Mouse (Mus musculus): Measurements from ENCODE around the gene B4galt5. TPM values are rescaled to one million over a fixed set of nuclear protein-coding genes. Genes with fewer than 3 reads are reported as not detected.

B4galt5 gene
- polyA plus RNA-seq, 1 experiment from 2014 or later = 9.1 TPM

GRCm38 (mm10) chr2:167342876-167343275 is 6.1 kb downstream of the B4galt5 start:
- WGBS = 55% methylated on average over 6 of the region's 6 CpGs
- ATAC-seq = no peak
- Histone ChIP-seq H3K4me3 (no peak overlapping the region), H3K27ac (peak overlapping the region; percentile 19; the same call in 1 of the 2 replicates), H3K9ac (peak overlapping the region; percentile 10; the same call in 1 of the 2 replicates), H3K36me3 (ENCODE audit: poor library complexity, severe bottlenecking) (no peaks in the 10 kb centered on the region), H3K4me1 (peaks cover 29% of the 10 kb centered on the region), H3K4me2 (no peak overlapping the region), H3K9me3 (replicated peaks) (no peaks in the 10 kb centered on the region), H3K27me3 (no peaks in the 10 kb centered on the region)

- WGBS = 72% methylated on average over 2 of the region's 2 CpGs
- H3K9ac ChIP-seq = no peak overlapping the region
- ATAC-seq = no peak
- H3K27ac ChIP-seq = no peak overlapping the region; the same call in 1 of the 2 replicates
- H3K4me1 ChIP-seq = peaks cover 26% of the 10 kb centered on the region
- no peak overlapping the region for H3K4me3 ChIP-seq
- no peaks in the 10 kb centered on the region for H3K36me3 ChIP-seq (ENCODE audit: poor library complexity, severe bottlenecking)
- no peak overlapping the region for H3K4me2 ChIP-seq
- H3K27me3 ChIP-seq = no peaks in the 10 kb centered on the region
- H3K9me3 ChIP-seq (replicated peaks) = no peaks in the 10 kb centered on the region
Observed at GRCm38 (mm10) chr2:167337580-167337979, 11.4 kb downstream of the B4galt5 start.

GRCm38 (mm10) chr2:167337214-167337512 is 11.8 kb downstream of the B4galt5 start:
- H3K27ac ChIP-seq = peak overlapping the region; percentile 44
- no peak overlapping the region for H3K4me2 ChIP-seq
- H3K9ac ChIP-seq = no peak overlapping the region
- peaks cover 26% of the 10 kb centered on the region for H3K4me1 ChIP-seq
- no peaks in the 10 kb centered on the region for H3K27me3 ChIP-seq
- H3K36me3 ChIP-seq (ENCODE audit: poor library complexity, severe bottlenecking) = no peaks in the 10 kb centered on the region
- no peak overlapping the region for H3K4me3 ChIP-seq
- ATAC-seq = no peak
- no peaks in the 10 kb centered on the region for H3K9me3 ChIP-seq (replicated peaks)
- WGBS = 78% methylated on average over 3 of the region's 3 CpGs

GRCm38 (mm10) chr2:167336384-167337213 is 12.4 kb downstream of the B4galt5 start:
- Histone ChIP-seq H3K9me3 (replicated peaks) (no peaks in the 10 kb centered on the region), H3K4me1 (peaks cover 29% of the 10 kb centered on the region), H3K27ac (peak overlapping the region; percentile 44), H3K4me3 (no peak overlapping the region), H3K27me3 (no peaks in the 10 kb centered on the region), H3K9ac (no peak overlapping the region), H3K4me2 (no peak overlapping the region), H3K36me3 (ENCODE audit: poor library complexity, severe bottlenecking) (no peaks in the 10 kb centered on the region)
- peak; percentile 57 for ATAC-seq
- WGBS = 69% methylated on average over 10 of the region's 10 CpGs

- Histone ChIP-seq H3K4me1 (peaks cover 38% of the 10 kb centered on the region), H3K27me3 (no peaks in the 10 kb centered on the region), H3K9ac (no peak overlapping the region), H3K9me3 (replicated peaks) (no peaks in the 10 kb centered on the region), H3K36me3 (ENCODE audit: poor library complexity, severe bottlenecking) (no peaks in the 10 kb centered on the region), H3K4me3 (no peak overlapping the region), H3K27ac (peak overlapping the region; percentile 25; the same call in 1 of the 2 replicates), H3K4me2 (no peak overlapping the region)
- WGBS = 91% methylated on average over 9 of the region's 9 CpGs
- no peak for ATAC-seq
Observed at GRCm38 (mm10) chr2:167335066-167335465, 13.9 kb downstream of the B4galt5 start.

- ATAC-seq = no peak
- 86% methylated on average over 4 of the region's 4 CpGs for WGBS
- Histone ChIP-seq H3K4me2 (no peak overlapping the region), H3K4me3 (no peak overlapping the region), H3K9me3 (replicated peaks) (no peaks in the 10 kb centered on the region), H3K36me3 (ENCODE audit: poor library complexity, severe bottlenecking) (no peaks in the 10 kb centered on the region), H3K4me1 (peaks cover 38% of the 10 kb centered on the region), H3K27ac (no peak overlapping the region), H3K9ac (no peak overlapping the region), H3K27me3 (no peaks in the 10 kb centered on the region)
Observed at GRCm38 (mm10) chr2:167334312-167334711, 14.7 kb downstream of the B4galt5 start.

GRCm38 (mm10) chr2:167333450-167333849 is 15.5 kb downstream of the B4galt5 start:
- no peaks in the 10 kb centered on the region for H3K36me3 ChIP-seq (ENCODE audit: poor library complexity, severe bottlenecking)
- peaks cover 38% of the 10 kb centered on the region for H3K4me1 ChIP-seq
- WGBS = 75% methylated on average over 6 of the region's 6 CpGs
- no peak overlapping the region for H3K27ac ChIP-seq
- no peaks in the 10 kb centered on the region for H3K27me3 ChIP-seq
- H3K9ac ChIP-seq = no peak overlapping the region
- no peaks in the 10 kb centered on the region for H3K9me3 ChIP-seq (replicated peaks)
- ATAC-seq = no peak
- no peak overlapping the region for H3K4me2 ChIP-seq
- H3K4me3 ChIP-seq = no peak overlapping the region

GRCm38 (mm10) chr2:167332336-167332987 is 16.5 kb downstream of the B4galt5 start:
- Histone ChIP-seq H3K36me3 (ENCODE audit: poor library complexity, severe bottlenecking) (no peaks in the 10 kb centered on the region), H3K9me3 (replicated peaks) (no peaks in the 10 kb centered on the region), H3K4me2 (no peak overlapping the region), H3K27me3 (no peaks in the 10 kb centered on the region), H3K4me3 (no peak overlapping the region), H3K9ac (no peak overlapping the region), H3K4me1 (peaks cover 38% of the 10 kb centered on the region), H3K27ac (no peak overlapping the region)
- ATAC-seq = no peak
- WGBS = 82% methylated on average over 7 of the region's 7 CpGs

GRCm38 (mm10) chr2:167331432-167331921 is 17.5 kb downstream of the B4galt5 start:
- peak overlapping the region; percentile 49 for H3K27ac ChIP-seq
- ATAC-seq = no peak
- H3K4me3 ChIP-seq = no peak overlapping the region
- H3K36me3 ChIP-seq (ENCODE audit: poor library complexity, severe bottlenecking) = no peaks in the 10 kb centered on the region
- H3K4me2 ChIP-seq = no peak overlapping the region
- WGBS = 33% methylated on average over 5 of the region's 5 CpGs
- H3K27me3 ChIP-seq = no peaks in the 10 kb centered on the region
- H3K9me3 ChIP-seq (replicated peaks) = no peaks in the 10 kb centered on the region
- H3K4me1 ChIP-seq = peaks cover 36% of the 10 kb centered on the region
- H3K9ac ChIP-seq = no peak overlapping the region

GRCm38 (mm10) chr2:167330581-167330980 is 18.4 kb downstream of the B4galt5 start:
- Histone ChIP-seq H3K9me3 (replicated peaks) (no peaks in the 10 kb centered on the region), H3K4me3 (no peak overlapping the region), H3K4me2 (no peak overlapping the region), H3K4me1 (peaks cover 33% of the 10 kb centered on the region), H3K27ac (no peak overlapping the region), H3K36me3 (ENCODE audit: poor library complexity, severe bottlenecking) (no peaks in the 10 kb centered on the region), H3K27me3 (no peaks in the 10 kb centered on the region), H3K9ac (no peak overlapping the region)
- no peak for ATAC-seq
- whole genome bisulfite sequencing = 80% methylated on average over 5 of the region's 5 CpGs

- Histone ChIP-seq H3K36me3 (ENCODE audit: poor library complexity, severe bottlenecking) (no peaks in the 10 kb centered on the region), H3K4me1 (peaks cover 39% of the 10 kb centered on the region), H3K4me3 (no peak overlapping the region), H3K27me3 (no peaks in the 10 kb centered on the region), H3K27ac (no peak overlapping the region), H3K9me3 (replicated peaks) (no peaks in the 10 kb centered on the region), H3K4me2 (no peak overlapping the region), H3K9ac (no peak overlapping the region)
- no peak for ATAC-seq
- WGBS = 91% methylated on average over 9 of the region's 9 CpGs
Observed at GRCm38 (mm10) chr2:167329478-167330262, 19.3 kb downstream of the B4galt5 start.

GRCm38 (mm10) chr2:167328340-167328739 is 20.6 kb downstream of the B4galt5 start:
- 90% methylated on average over 6 of the region's 6 CpGs for WGBS
- no peak overlapping the region for H3K27ac ChIP-seq
- no peak overlapping the region for H3K4me2 ChIP-seq
- no peaks in the 10 kb centered on the region for H3K9me3 ChIP-seq (replicated peaks)
- H3K4me1 ChIP-seq = peaks cover 37% of the 10 kb centered on the region
- no peak for ATAC-seq
- no peak overlapping the region for H3K4me3 ChIP-seq
- H3K9ac ChIP-seq = no peak overlapping the region
- H3K27me3 ChIP-seq = no peaks in the 10 kb centered on the region
- no peaks in the 10 kb centered on the region for H3K36me3 ChIP-seq (ENCODE audit: poor library complexity, severe bottlenecking)

Data from forebrain, embryonic 13.5 days (tissue).